Mouse (Mus musculus) midbrain, embryonic 16.5 days (tissue): ENCODE data around the gene Scgb1b29. TPM values are rescaled to one million over a fixed set of nuclear protein-coding genes. Genes with fewer than 3 reads are reported as not detected.
"Not testable (repeated sequence)": the region's sequence is repeated elsewhere in the genome, so short reads cannot be mapped to it uniquely, and the experiment has no call there.

ENCODE experiments used
- ATAC-seq: fragments of 200-750 bp; cut with Nextera tagmentation; 2 replicates; pipeline ENCODE4 v1.8.0; 2017; ENCODE audit warnings: moderate TSS enrichment
- H3K27ac ChIP-seq: fragments of 300-500 bp; sonication (generic); 2 replicates; pipeline ENCODE4 v1.5.1; 2014; ENCODE audit warnings: mild to moderate bottlenecking, low read length, mixed read lengths
- H3K27me3 ChIP-seq: fragments of 300-500 bp; sonication (generic); 2 replicates; pipeline ENCODE4 v1.6.1; 2014; ENCODE audit warnings: low read depth, low read length, mixed read lengths; ENCODE audit not compliant: control insufficient read depth, insufficient read depth
- H3K36me3 ChIP-seq: fragments of 300-500 bp; sonication (generic); 2 replicates; pipeline ENCODE4 v1.6.1; 2014; ENCODE audit warnings: mild to moderate bottlenecking, low read length, moderate library complexity, mixed read lengths; ENCODE audit not compliant: control insufficient read depth, insufficient read depth
- H3K4me1 ChIP-seq: fragments of 300-500 bp; sonication (generic); 2 replicates; pipeline ENCODE4 v1.6.1; 2014; ENCODE audit warnings: mild to moderate bottlenecking, low read length, mixed read lengths; ENCODE audit not compliant: control insufficient read depth, insufficient read depth
- H3K4me2 ChIP-seq: fragments of 300-500 bp; sonication (generic); 2 replicates; pipeline ENCODE4 v1.6.1; 2014; ENCODE audit warnings: mild to moderate bottlenecking, low read length, mixed read lengths
- H3K4me3 ChIP-seq: fragments of 300-500 bp; sonication (generic); 2 replicates; pipeline ENCODE4 v1.5.1; 2014; ENCODE audit warnings: low read depth, mild to moderate bottlenecking, low read length, moderate library complexity, mixed read lengths
- H3K9ac ChIP-seq: fragments of 300-500 bp; sonication (generic); 2 replicates; pipeline ENCODE4 v1.6.1; 2014; ENCODE audit warnings: low read depth, low read length, mixed read lengths
- H3K9me3 ChIP-seq: fragments of 300-500 bp; sonication (generic); replicated peaks from 2 replicates; pipeline ENCODE4 v1.6.1; 2014; ENCODE audit warnings: mild to moderate bottlenecking, low read length, mixed read lengths; ENCODE audit not compliant: control insufficient read depth, poor library complexity, severe bottlenecking
- WGBS: fragments of 180-500 bp; shearing (Covaris S2); extraction: QIAGEN DNeasy Blood & Tissue Kit; methylation state at CpG from one replicate; pipeline ENCODE4 v1.1.7; 2014; 5-methylcytosine and 5-hydroxymethylcytosine counted together
- polyA plus RNA-seq: library from polyadenylated mRNA; unstranded; fragments of >200 nt; fragmentation: Nextera tagmentation; extraction: Ambion mirVana; gene quantifications from 2 replicates; pipeline ENCODE4 v1.2.1, GENCODE M21; 2015

The Scgb1b29 gene
- not detected in 2 replicates for polyA plus RNA-seq

GRCm38 (mm10) chr7:32441241-32441640, at the start of gene Scgb1b29:
Gene Scgb1b29 (plus strand): TSS chr7:32441541.
- not testable (repeated sequence) for H3K27ac ChIP-seq, H3K36me3 ChIP-seq, H3K9ac ChIP-seq, H3K4me1 ChIP-seq, H3K27me3 ChIP-seq, ATAC-seq, H3K9me3 ChIP-seq, H3K4me3 ChIP-seq, H3K4me2 ChIP-seq
- WGBS, result 80% methylated on average over 1 of the region's 5 CpGs

- H3K36me3 ChIP-seq, H3K27ac ChIP-seq, H3K4me2 ChIP-seq, H3K9me3 ChIP-seq, H3K9ac ChIP-seq, H3K4me3 ChIP-seq, H3K4me1 ChIP-seq, H3K27me3 ChIP-seq, ATAC-seq: not testable (repeated sequence)
- 89% methylated on average over 10 of the region's 11 CpGs for WGBS
Measured at GRCm38 (mm10) chr7:32428636-32429035, 12.7 kb upstream of the Scgb1b29 start.

Other genes starting within 250 kb of the Scgb1b29 start
- gene Scgb2b11, start 230.4 kb upstream of the Scgb1b29 start, polyA plus RNA-seq, result not detected in 2 replicates
- gene Scgb1b11, start 218.7 kb upstream of the Scgb1b29 start, polyA plus RNA-seq, result not detected in 2 replicates
- not detected in 2 replicates for gene Scgb2b12, start 114.3 kb upstream of the Scgb1b29 start, polyA plus RNA-seq
- not detected in 2 replicates for gene Scgb1b12, start 107.4 kb upstream of the Scgb1b29 start, polyA plus RNA-seq